Mouse (Mus musculus) cortical plate, adult 2 months (tissue): Measurements from ENCODE around the gene Hmgxb4.

Experiments
- CTCF ChIP-seq: fragments of 200-500 bp; IDR thresholded peaks from 2 replicates; pipeline ENCODE4 v1.5.1; 2011; ENCODE audit warnings: mild to moderate bottlenecking, control low read depth, low read length; ENCODE audit not compliant: insufficient read depth; ENCODE audit errors: extremely low read depth
- POLR2A ChIP-seq: fragments of 200-500 bp; IDR thresholded peaks from 2 replicates; pipeline ENCODE4 v1.6.1; 2011; ENCODE audit warnings: mild to moderate bottlenecking, low read length, control low read depth; ENCODE audit not compliant: insufficient read depth; ENCODE audit errors: extremely low read depth

DNA sequence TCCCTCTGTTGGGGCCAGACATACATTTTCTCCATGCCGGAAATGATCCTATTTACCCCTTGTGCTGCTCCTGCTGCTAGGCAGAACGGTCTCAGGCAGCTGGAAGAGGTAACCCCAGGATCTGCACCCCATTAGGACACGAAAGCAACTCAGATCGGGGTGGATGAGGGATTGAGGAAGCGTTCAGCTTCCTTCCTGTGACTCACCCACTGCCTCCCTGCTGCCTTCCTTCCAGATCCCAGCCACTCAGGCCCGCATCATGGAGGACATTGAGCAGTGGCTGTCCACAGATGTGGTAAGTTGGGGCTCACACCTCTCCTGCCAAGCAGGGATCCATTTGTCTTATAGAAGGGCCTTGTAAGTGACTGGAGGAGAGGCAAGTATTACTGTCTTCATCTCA is 74.1 kb downstream of the Hmgxb4 start:
- TF ChIP-seq CTCF = no peak
- no peak for TF ChIP-seq POLR2A
